Mouse (Mus musculus) urinary bladder, adult 18-20 months (tissue): Measurements from ENCODE around the gene P2rx6.

Experiments
- DNase-seq, 2 experiments: peaks; one replicate each; pipeline ENCODE4 v3.0.0; 2022; ENCODE audit warnings: low spot score in 2 of 2, mixed read lengths in 2 of 2

P2rx6 gene

DNA sequence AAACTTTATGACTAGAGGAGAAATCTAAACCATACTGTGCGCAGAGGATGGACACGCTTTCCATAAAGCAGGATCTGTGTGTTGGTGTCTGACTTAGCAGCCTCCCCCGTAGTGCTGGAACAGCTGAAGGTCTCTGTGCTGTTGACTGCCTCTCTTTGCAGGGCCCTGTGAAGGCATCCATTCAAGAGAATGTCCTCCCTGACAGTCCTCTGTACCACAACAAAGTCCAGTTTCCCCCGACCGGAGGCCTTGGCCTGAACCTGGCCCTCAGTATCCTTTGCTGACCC is 64.5 kb downstream of the P2rx6 start:
- no peak for DNase-seq
